Mouse (Mus musculus) olfactory bulb, adult 2 months (tissue): Measurements from ENCODE around the gene Cryzl2.

ENCODE experiments used
- CTCF ChIP-seq: fragments of 200-500 bp; IDR thresholded peaks from 2 replicates; pipeline ENCODE4 v1.5.1; 2012; ENCODE audit warnings: low read depth, mild to moderate bottlenecking, low read length, moderate library complexity; ENCODE audit not compliant: insufficient read depth
- POLR2A ChIP-seq: fragments of 200-500 bp; IDR thresholded peaks from 2 replicates; pipeline ENCODE4 v1.6.1; 2012; ENCODE audit warnings: mild to moderate bottlenecking, low read depth, low read length, moderate library complexity; ENCODE audit not compliant: insufficient read depth

DNA sequence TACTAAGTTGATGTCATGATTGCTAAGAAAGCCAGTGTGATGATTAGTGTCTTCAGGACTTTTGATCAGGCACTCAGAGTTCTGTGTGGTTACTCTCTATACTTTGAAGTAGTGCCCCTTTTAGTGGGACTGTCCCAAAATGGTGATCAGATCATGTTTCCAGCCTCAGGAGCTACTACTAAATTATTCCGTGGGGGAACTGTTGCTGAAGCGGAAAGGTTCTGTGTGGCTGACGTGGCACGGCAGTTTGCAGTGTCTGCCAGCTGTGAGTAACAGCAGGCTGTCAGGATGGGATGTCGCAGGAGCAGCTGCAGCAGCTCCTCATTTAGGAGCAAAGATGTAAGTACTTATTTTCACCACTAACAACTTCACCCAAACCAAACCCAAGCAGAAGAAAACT lies 48.1 kb downstream of the Cryzl2 start, which contains the start of gene Sec16b:
- TF ChIP-seq POLR2A = no peak
- no peak for TF ChIP-seq CTCF
